Comparison of ENCODE assay signal across 8 mouse cellular contexts in genomic region chr5:112153675-112154085, GRCm38 (mm10).
DNase-seq lines count a peak whose midpoint lies in the region; ATAC-seq lines count a peak whose summit lies in the region.

No protein-coding gene starts in this region.

- peak overlapping the region; percentile 33 for H3K4me3 ChIP-seq in hindbrain, embryonic 13.5 days

- peaks cover 53% of the 10 kb centered on the region for H3K27me3 ChIP-seq in hindbrain, embryonic 13.5 days

- WGBS in hindbrain, embryonic 13.5 days = under 1% methylated on average over 39 of the region's 39 CpGs

- ATAC-seq in hindbrain, embryonic 13.5 days (ENCODE audit: low FRiP score) = peak; percentile 93

- H3K9ac ChIP-seq in hindbrain, embryonic 13.5 days = peak overlapping the region; percentile 55

- no peaks in the 10 kb centered on the region for H3K36me3 ChIP-seq in hindbrain, embryonic 13.5 days

- peak; percentile 65 for DNase-seq in R1 (ENCODE audit: low read depth, low spot score)
- peak; percentile 94 for DNase-seq in cerebellum, postnatal 14 days
- peak; percentile 81 to 85 for DNase-seq in frontal cortex, postnatal 25 days (ENCODE audit: low spot score in 2 of 2)
- peak; percentile 96 for DNase-seq in layer of hippocampus, postnatal 25 days (ENCODE audit: extremely low spot score in 1 of 2, low spot score in 1 of 2)
- DNase-seq in lung, postnatal 14 days = peak; percentile 87
- peak; percentile 87 for DNase-seq in retina, embryonic 14.5 days (ENCODE audit: low spot score)
- peak; percentile 71 to 79 for DNase-seq in thymus, postnatal 36 days

- peaks cover 5% of the 10 kb centered on the region; the same call in 1 of the 2 replicates for H3K4me1 ChIP-seq in hindbrain, embryonic 13.5 days (replicated peaks)

- H3K27ac ChIP-seq in hindbrain, embryonic 13.5 days = peak overlapping the region; percentile 62

- peak overlapping the region; percentile 55 for H3K4me2 ChIP-seq in hindbrain, embryonic 13.5 days

- no peaks in the 10 kb centered on the region for H3K9me3 ChIP-seq in hindbrain, embryonic 13.5 days

Comparison
In these comparisons a context has a peak if more than half of its experiments do, and no peak if none do; other contexts are left out.
1. Peak in every context shown above with its lines: DNase-seq, ATAC-seq, H3K4me3 ChIP-seq and H3K27ac ChIP-seq.